Mouse (Mus musculus): ENCODE results near the gene Dcps.
A peak's percentile ranks its signal among the peaks of the same experiment; 100 is the strongest.

Dcps gene

GRCm38 (mm10) chr9:35175251-35176123 is at the start of gene Dcps:
Gene Dcps, minus strand, starts transcription at chr9:35176061.
- DNase-seq = peak; percentile 93

GRCm38 (mm10) chr9:35223466-35223865 is 47.6 kb upstream of the Dcps start:
- DNase-seq = no peak

GRCm38 (mm10) chr9:35217963-35218362 is 42.1 kb upstream of the Dcps start:
- DNase-seq = no peak

GRCm38 (mm10) chr9:35211573-35212511 is 36.0 kb upstream of the Dcps start:
- DNase-seq = no peak

GRCm38 (mm10) chr9:35210542-35211474 is 34.9 kb upstream of the Dcps start, which contains the start of gene Foxred1:
Gene Foxred1, minus strand, starts transcription at chr9:35211055.
- DNase-seq = peak; percentile 99

GRCm38 (mm10) chr9:35204421-35204820 is 28.6 kb upstream of the Dcps start:
- DNase-seq = no peak

- DNase-seq = no peak
Measured at GRCm38 (mm10) chr9:35203536-35203935, 27.7 kb upstream of the Dcps start.

GRCm38 (mm10) chr9:35200529-35201060 is 24.7 kb upstream of the Dcps start:
- DNase-seq = no peak

- DNase-seq = peak; percentile 92
Measured at GRCm38 (mm10) chr9:35199772-35200471, 24.1 kb upstream of the Dcps start, which contains the start of the genes Srpr and Tirap. Gene Srpr, plus strand, starts transcription at chr9:35200175. Gene Tirap, minus strand, starts transcription at chr9:35200291.

GRCm38 (mm10) chr9:35198945-35199771 is 23.3 kb upstream of the Dcps start:
- no peak for DNase-seq

GRCm38 (mm10) chr9:35198351-35198750 is 22.5 kb upstream of the Dcps start:
- DNase-seq = no peak

GRCm38 (mm10) chr9:35197625-35198024 is 21.8 kb upstream of the Dcps start:
- DNase-seq = no peak

- no peak for DNase-seq
Measured at GRCm38 (mm10) chr9:35194048-35194447, 18.2 kb upstream of the Dcps start.

GRCm38 (mm10) chr9:35192983-35193542 is 17.2 kb upstream of the Dcps start:
- DNase-seq = no peak

- no peak for DNase-seq
Measured at GRCm38 (mm10) chr9:35188700-35189099, 12.8 kb upstream of the Dcps start.

- DNase-seq = no peak
Measured at GRCm38 (mm10) chr9:35187351-35187903, 11.6 kb upstream of the Dcps start.

- DNase-seq = no peak
Measured at GRCm38 (mm10) chr9:35186430-35186829, 10.6 kb upstream of the Dcps start.

GRCm38 (mm10) chr9:35183359-35183758 is 7.5 kb upstream of the Dcps start:
- DNase-seq = no peak

- no peak for DNase-seq
Measured at GRCm38 (mm10) chr9:35182832-35183231, 7.0 kb upstream of the Dcps start.

Data from cerebellum, adult 8-10 months (tissue).